Mouse (Mus musculus): ENCODE data around the gene Vmn1r233. TPM values are rescaled to one million over a fixed set of nuclear protein-coding genes. Genes with fewer than 3 reads are reported as not detected.
A peak's percentile ranks its signal among the peaks of the same experiment; 100 is the strongest.

The Vmn1r233 gene
- polyA plus RNA-seq (2015; fragmentation: Nextera tagmentation; extraction: Ambion mirVana), result not detected in 2 replicates

- no peaks in the 10 kb centered on the region for H3K27me3 ChIP-seq (ENCODE audit: control insufficient read depth, insufficient read depth, low read depth, low read length)
Observed at GRCm38 (mm10) chr17:20996364-20996763, at the start of gene Vmn1r233. TSS of gene Vmn1r233 (minus strand) at chr17:20996464.

GRCm38 (mm10) chr17:21018410-21019080 is 22.3 kb upstream of the Vmn1r233 start:
- Histone ChIP-seq H3K36me3 (ENCODE audit: control insufficient read depth, insufficient read depth, low read length) (peaks cover 40% of the 10 kb centered on the region), H3K4me1 (ENCODE audit: control insufficient read depth, insufficient read depth, low read length) (no peaks in the 10 kb centered on the region), H3K4me3 (ENCODE audit: low read depth, low read length) (no peak overlapping the region), H3K27me3 (ENCODE audit: control insufficient read depth, insufficient read depth, low read depth, low read length) (no peaks in the 10 kb centered on the region), H3K9me3 (replicated peaks; ENCODE audit: control insufficient read depth, low read length, poor library complexity, severe bottlenecking) (no peaks in the 10 kb centered on the region), H3K27ac (ENCODE audit: low read length) (no peak overlapping the region), H3K4me2 (ENCODE audit: low read length) (no peak overlapping the region), H3K9ac (ENCODE audit: low read depth, low read length) (no peak overlapping the region)
- 94% methylated on average over 1 of the region's 1 CpGs for WGBS
- no peak for ATAC-seq

More at GRCm38 (mm10) chr17:20996364-20996763, at the start of gene Vmn1r233:
- no peak for ATAC-seq
- Histone ChIP-seq H3K9ac (ENCODE audit: low read depth, low read length) (no peak within 1 kb of the TSS), H3K9me3 (replicated peaks; ENCODE audit: control insufficient read depth, low read length, poor library complexity, severe bottlenecking) (no peaks in the 10 kb centered on the region), H3K4me2 (ENCODE audit: low read length) (no peak within 1 kb of the TSS), H3K36me3 (ENCODE audit: control insufficient read depth, insufficient read depth, low read length) (no peaks in the 10 kb centered on the region), H3K4me1 (ENCODE audit: control insufficient read depth, insufficient read depth, low read length) (no peaks in the 10 kb centered on the region), H3K4me3 (ENCODE audit: low read depth, low read length) (no peak within 1 kb of the TSS), H3K27ac (ENCODE audit: low read length) (no peak within 1 kb of the TSS)

- Histone ChIP-seq H3K36me3 (ENCODE audit: control insufficient read depth, insufficient read depth, low read length) (peaks cover 10% of the 10 kb centered on the region), H3K4me2 (ENCODE audit: low read length) (peak overlapping the region; percentile 75), H3K27ac (ENCODE audit: low read length) (peak overlapping the region; percentile 82; the same call in 1 of the 2 replicates), H3K4me3 (ENCODE audit: low read depth, low read length) (peak overlapping the region; percentile 65), H3K4me1 (ENCODE audit: control insufficient read depth, insufficient read depth, low read length) (peaks cover 21% of the 10 kb centered on the region), H3K9ac (ENCODE audit: low read depth, low read length) (peak overlapping the region; percentile 73), H3K9me3 (replicated peaks; ENCODE audit: control insufficient read depth, low read length, poor library complexity, severe bottlenecking) (no peaks in the 10 kb centered on the region), H3K27me3 (ENCODE audit: control insufficient read depth, insufficient read depth, low read depth, low read length) (no peaks in the 10 kb centered on the region)
- ATAC-seq, result no peak
- WGBS, result 32% methylated on average over 1 of the region's 1 CpGs
Observed at GRCm38 (mm10) chr17:21009726-21010125, 13.5 kb upstream of the Vmn1r233 start.

- WGBS, result 5% methylated on average over 36 of the region's 36 CpGs
- Histone ChIP-seq H3K9ac (ENCODE audit: low read depth, low read length) (peak within 1 kb of the TSS; percentile 73), H3K27me3 (ENCODE audit: control insufficient read depth, insufficient read depth, low read depth, low read length) (no peaks in the 10 kb centered on the region)
Observed at GRCm38 (mm10) chr17:21008382-21009331, 12.4 kb upstream of the Vmn1r233 start, which contains the start of gene Zfp160. TSS of gene Zfp160 (plus strand) at chr17:21008903.

GRCm38 (mm10) chr17:20993716-20994115 is 2.5 kb downstream of the Vmn1r233 start:
- WGBS, result 71% methylated on average over 2 of the region's 2 CpGs
- no peak overlapping the region for H3K27ac ChIP-seq (ENCODE audit: low read length)
- no peaks in the 10 kb centered on the region for H3K36me3 ChIP-seq (ENCODE audit: control insufficient read depth, insufficient read depth, low read length)
- no peaks in the 10 kb centered on the region for H3K4me1 ChIP-seq (ENCODE audit: control insufficient read depth, insufficient read depth, low read length)
- no peaks in the 10 kb centered on the region for H3K27me3 ChIP-seq (ENCODE audit: control insufficient read depth, insufficient read depth, low read depth, low read length)
- H3K9ac ChIP-seq (ENCODE audit: low read depth, low read length), result no peak overlapping the region
- H3K4me3 ChIP-seq (ENCODE audit: low read depth, low read length), result no peak overlapping the region
- no peaks in the 10 kb centered on the region for H3K9me3 ChIP-seq (replicated peaks; ENCODE audit: control insufficient read depth, low read length, poor library complexity, severe bottlenecking)
- no peak for ATAC-seq
- no peak overlapping the region for H3K4me2 ChIP-seq (ENCODE audit: low read length)

More at GRCm38 (mm10) chr17:21008382-21009331, 12.4 kb upstream of the Vmn1r233 start, which contains the start of gene Zfp160:
- Histone ChIP-seq H3K4me1 (ENCODE audit: control insufficient read depth, insufficient read depth, low read length) (peaks cover 21% of the 10 kb centered on the region), H3K27ac (ENCODE audit: low read length) (peak within 1 kb of the TSS; percentile 82), H3K4me2 (ENCODE audit: low read length) (peak within 1 kb of the TSS; percentile 75), H3K36me3 (ENCODE audit: control insufficient read depth, insufficient read depth, low read length) (peaks cover 7% of the 10 kb centered on the region), H3K9me3 (replicated peaks; ENCODE audit: control insufficient read depth, low read length, poor library complexity, severe bottlenecking) (no peaks in the 10 kb centered on the region), H3K4me3 (ENCODE audit: low read depth, low read length) (peak within 1 kb of the TSS; percentile 65)
- peak; percentile 98 for ATAC-seq

GRCm38 (mm10) chr17:20966681-20967080 is 29.6 kb downstream of the Vmn1r233 start:
- H3K4me2 ChIP-seq (ENCODE audit: low read length), result no peak overlapping the region
- H3K4me3 ChIP-seq (ENCODE audit: low read depth, low read length), result no peak overlapping the region
- H3K27ac ChIP-seq (ENCODE audit: low read length), result no peak overlapping the region
- no peaks in the 10 kb centered on the region for H3K27me3 ChIP-seq (ENCODE audit: control insufficient read depth, insufficient read depth, low read depth, low read length)
- no peak overlapping the region for H3K9ac ChIP-seq (ENCODE audit: low read depth, low read length)
- H3K9me3 ChIP-seq (replicated peaks; ENCODE audit: control insufficient read depth, low read length, poor library complexity, severe bottlenecking), result no peaks in the 10 kb centered on the region
- ATAC-seq, result no peak
- H3K36me3 ChIP-seq (ENCODE audit: control insufficient read depth, insufficient read depth, low read length), result peaks cover 63% of the 10 kb centered on the region
- no peaks in the 10 kb centered on the region for H3K4me1 ChIP-seq (ENCODE audit: control insufficient read depth, insufficient read depth, low read length)

GRCm38 (mm10) chr17:20965421-20965820 is 30.8 kb downstream of the Vmn1r233 start:
- Histone ChIP-seq H3K9me3 (replicated peaks; ENCODE audit: control insufficient read depth, low read length, poor library complexity, severe bottlenecking) (no peaks in the 10 kb centered on the region), H3K27ac (ENCODE audit: low read length) (no peak overlapping the region), H3K4me3 (ENCODE audit: low read depth, low read length) (no peak overlapping the region), H3K4me2 (ENCODE audit: low read length) (no peak overlapping the region), H3K36me3 (ENCODE audit: control insufficient read depth, insufficient read depth, low read length) (peaks cover 72% of the 10 kb centered on the region), H3K27me3 (ENCODE audit: control insufficient read depth, insufficient read depth, low read depth, low read length) (no peaks in the 10 kb centered on the region), H3K4me1 (ENCODE audit: control insufficient read depth, insufficient read depth, low read length) (no peaks in the 10 kb centered on the region), H3K9ac (ENCODE audit: low read depth, low read length) (no peak overlapping the region)
- WGBS, result 92% methylated on average over 4 of the region's 4 CpGs
- ATAC-seq, result peak; percentile 33; the same call in 1 of the 2 replicates

GRCm38 (mm10) chr17:20960386-20960785 is 35.9 kb downstream of the Vmn1r233 start:
- Histone ChIP-seq H3K27ac (ENCODE audit: low read length) (no peak overlapping the region), H3K27me3 (ENCODE audit: control insufficient read depth, insufficient read depth, low read depth, low read length) (no peaks in the 10 kb centered on the region), H3K4me1 (ENCODE audit: control insufficient read depth, insufficient read depth, low read length) (no peaks in the 10 kb centered on the region), H3K4me3 (ENCODE audit: low read depth, low read length) (no peak overlapping the region), H3K4me2 (ENCODE audit: low read length) (no peak overlapping the region), H3K9me3 (replicated peaks; ENCODE audit: control insufficient read depth, low read length, poor library complexity, severe bottlenecking) (no peaks in the 10 kb centered on the region), H3K36me3 (ENCODE audit: control insufficient read depth, insufficient read depth, low read length) (peaks cover 81% of the 10 kb centered on the region), H3K9ac (ENCODE audit: low read depth, low read length) (no peak overlapping the region)
- WGBS, result 98% methylated on average over 5 of the region's 5 CpGs
- ATAC-seq, result no peak

Data from midbrain, embryonic 16.5 days (tissue).